Mouse (Mus musculus): ENCODE data around the gene March10. TPM values are rescaled to one million over a fixed set of nuclear protein-coding genes. Genes with fewer than 3 reads are reported as not detected.

Gene March10
- polyA plus RNA-seq, 1 experiment from 2014 or later = 0.18 TPM

DNA sequence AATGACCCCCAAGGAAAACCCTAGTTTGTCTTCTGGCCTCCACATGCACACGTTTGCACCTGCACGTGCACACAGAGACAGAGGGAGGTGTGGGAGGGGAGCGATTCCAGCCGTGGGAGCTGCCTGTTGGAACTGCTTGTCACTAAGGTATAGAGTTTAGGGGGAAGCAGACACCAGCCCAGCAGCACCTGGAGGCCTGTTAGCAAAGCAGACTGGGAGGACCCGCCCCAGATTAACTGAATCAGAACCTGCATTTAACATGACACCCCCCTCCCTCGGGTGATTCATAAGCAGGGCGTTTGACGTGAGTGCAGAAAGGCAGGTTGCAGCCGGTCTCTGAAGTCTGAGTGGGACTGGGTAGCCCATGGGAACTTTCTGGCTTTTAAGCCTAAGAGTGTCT lies 126.6 kb downstream of the March10 start:
- no peaks in the 10 kb centered on the region for H3K9me3 ChIP-seq (replicated peaks; ENCODE audit: control insufficient read depth, low read length)
- no peak for ATAC-seq (replicated peaks; ENCODE audit: extremely low read depth, insufficient read depth, low FRiP score)
- 64% methylated on average over 9 of the region's 9 CpGs for WGBS
- no peak overlapping the region for H3K9ac ChIP-seq (ENCODE audit: low read length)
- no peaks in the 10 kb centered on the region for H3K36me3 ChIP-seq (ENCODE audit: control insufficient read depth, insufficient read depth)
- H3K27ac ChIP-seq (ENCODE audit: low read length) = no peak overlapping the region
- no peak overlapping the region for H3K4me3 ChIP-seq (ENCODE audit: low read length)
- H3K4me1 ChIP-seq (ENCODE audit: control insufficient read depth, insufficient read depth, low read length) = peaks cover 25% of the 10 kb centered on the region
- no peaks in the 10 kb centered on the region for H3K27me3 ChIP-seq (ENCODE audit: control insufficient read depth, insufficient read depth, low read length)
- no peak overlapping the region for H3K4me2 ChIP-seq (ENCODE audit: low read depth, low read length)

DNA sequence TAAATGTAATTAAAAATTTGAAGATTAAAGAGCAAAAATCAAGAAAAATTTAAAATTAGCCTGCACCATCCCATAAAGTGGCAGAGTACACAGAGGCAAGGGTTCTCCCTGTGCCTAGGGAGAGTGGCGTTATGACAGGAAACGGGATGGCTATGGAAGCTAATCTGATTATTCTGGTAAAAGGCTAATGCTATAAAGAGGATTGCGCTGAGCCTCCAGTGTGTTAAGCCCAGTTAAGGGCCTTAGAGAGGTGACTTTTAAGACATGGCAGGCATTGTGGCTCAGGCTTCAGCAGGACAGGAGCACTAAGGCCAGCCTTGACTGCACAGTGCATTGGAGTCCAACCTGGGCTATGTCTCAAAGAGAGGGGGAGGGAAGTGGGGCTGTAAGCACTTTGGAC lies 129.4 kb downstream of the March10 start:
- H3K4me3 ChIP-seq (ENCODE audit: low read length) = no peak overlapping the region
- no peaks in the 10 kb centered on the region for H3K9me3 ChIP-seq (replicated peaks; ENCODE audit: control insufficient read depth, low read length)
- no peaks in the 10 kb centered on the region for H3K27me3 ChIP-seq (ENCODE audit: control insufficient read depth, insufficient read depth, low read length)
- H3K9ac ChIP-seq (ENCODE audit: low read length) = no peak overlapping the region
- no peaks in the 10 kb centered on the region for H3K36me3 ChIP-seq (ENCODE audit: control insufficient read depth, insufficient read depth)
- no peak for ATAC-seq (replicated peaks; ENCODE audit: extremely low read depth, insufficient read depth, low FRiP score)
- WGBS = 83% methylated on average over 3 of the region's 3 CpGs
- H3K27ac ChIP-seq (ENCODE audit: low read length) = no peak overlapping the region
- peaks cover 10% of the 10 kb centered on the region for H3K4me1 ChIP-seq (ENCODE audit: control insufficient read depth, insufficient read depth, low read length)
- H3K4me2 ChIP-seq (ENCODE audit: low read depth, low read length) = no peak overlapping the region

DNA sequence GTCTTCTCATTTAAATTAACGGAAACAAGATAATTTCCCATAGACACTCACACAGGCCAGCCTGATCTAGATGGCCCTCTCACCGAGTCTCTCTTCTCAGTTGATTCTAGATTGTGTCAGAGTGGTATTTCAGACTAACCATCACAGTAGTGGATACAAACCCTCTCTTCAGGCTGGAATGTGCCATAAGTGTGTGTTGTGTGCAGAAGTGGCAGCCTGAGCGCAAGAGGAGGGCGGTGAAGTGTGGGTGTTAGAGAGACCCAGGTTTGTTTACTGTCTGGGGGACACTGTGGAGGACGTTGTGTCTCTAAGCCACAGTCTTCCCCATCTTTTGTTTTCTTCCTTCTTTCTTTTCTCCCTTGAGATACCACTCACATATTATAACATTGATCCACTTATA lies 133.0 kb downstream of the March10 start:
- no peak overlapping the region for H3K4me2 ChIP-seq (ENCODE audit: low read depth, low read length)
- 60% methylated on average over 5 of the region's 5 CpGs for WGBS
- no peaks in the 10 kb centered on the region for H3K27me3 ChIP-seq (ENCODE audit: control insufficient read depth, insufficient read depth, low read length)
- H3K36me3 ChIP-seq (ENCODE audit: control insufficient read depth, insufficient read depth) = no peaks in the 10 kb centered on the region
- no peak overlapping the region for H3K9ac ChIP-seq (ENCODE audit: low read length)
- no peak for ATAC-seq (replicated peaks; ENCODE audit: extremely low read depth, insufficient read depth, low FRiP score)
- H3K4me1 ChIP-seq (ENCODE audit: control insufficient read depth, insufficient read depth, low read length) = no peaks in the 10 kb centered on the region
- no peak overlapping the region for H3K27ac ChIP-seq (ENCODE audit: low read length)
- H3K9me3 ChIP-seq (replicated peaks; ENCODE audit: control insufficient read depth, low read length) = no peaks in the 10 kb centered on the region
- no peak overlapping the region for H3K4me3 ChIP-seq (ENCODE audit: low read length)

DNA sequence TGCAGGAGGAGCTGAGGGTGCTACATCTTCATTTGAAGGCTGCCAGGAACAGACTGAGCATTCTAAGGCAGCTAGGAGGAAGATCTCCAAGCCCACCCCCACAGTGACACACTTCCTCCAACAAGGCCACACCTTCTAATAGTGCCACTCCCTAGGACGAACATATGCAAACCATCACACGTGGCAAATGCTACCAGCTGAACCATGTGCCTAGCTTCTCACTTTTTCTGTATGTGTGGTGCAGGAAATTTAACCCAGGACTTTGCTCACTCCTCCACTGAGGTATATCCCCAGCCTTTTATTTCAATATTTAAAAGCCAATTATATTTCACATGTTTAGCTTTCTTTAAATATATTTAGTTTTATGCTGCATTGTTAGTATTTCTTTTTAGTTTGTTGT lies 135.4 kb downstream of the March10 start:
- no peak for ATAC-seq (replicated peaks; ENCODE audit: extremely low read depth, insufficient read depth, low FRiP score)
- H3K9me3 ChIP-seq (replicated peaks; ENCODE audit: control insufficient read depth, low read length) = no peaks in the 10 kb centered on the region
- 71% methylated on average over 2 of the region's 2 CpGs for WGBS
- H3K36me3 ChIP-seq (ENCODE audit: control insufficient read depth, insufficient read depth) = no peaks in the 10 kb centered on the region
- H3K27ac ChIP-seq (ENCODE audit: low read length) = no peak overlapping the region
- no peak overlapping the region for H3K4me2 ChIP-seq (ENCODE audit: low read depth, low read length)
- H3K4me3 ChIP-seq (ENCODE audit: low read length) = no peak overlapping the region
- no peaks in the 10 kb centered on the region for H3K27me3 ChIP-seq (ENCODE audit: control insufficient read depth, insufficient read depth, low read length)
- H3K9ac ChIP-seq (ENCODE audit: low read length) = no peak overlapping the region
- H3K4me1 ChIP-seq (ENCODE audit: control insufficient read depth, insufficient read depth, low read length) = no peaks in the 10 kb centered on the region

DNA sequence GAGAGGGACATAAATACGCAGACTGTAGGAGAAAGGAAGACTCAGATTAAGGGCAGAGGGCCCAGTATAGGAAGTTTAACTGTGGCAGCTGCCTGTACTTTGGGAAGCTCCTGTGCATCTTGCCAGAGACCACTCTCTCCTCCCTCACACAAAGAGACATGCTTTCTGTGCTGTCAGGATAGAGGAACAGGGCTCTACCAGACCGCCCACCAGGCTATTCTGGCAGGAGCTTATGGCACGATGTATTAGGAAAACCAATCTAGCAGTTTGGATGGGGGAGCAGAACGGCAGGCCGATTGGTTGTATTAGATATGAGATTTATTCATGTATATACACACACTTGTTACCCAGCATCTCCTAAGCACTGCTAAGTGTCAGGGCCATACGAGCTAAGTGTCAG lies 138.8 kb downstream of the March10 start:
- ATAC-seq (replicated peaks; ENCODE audit: extremely low read depth, insufficient read depth, low FRiP score) = no peak
- H3K4me3 ChIP-seq (ENCODE audit: low read length) = no peak overlapping the region
- 93% methylated on average over 6 of the region's 6 CpGs for WGBS
- no peak overlapping the region for H3K4me2 ChIP-seq (ENCODE audit: low read depth, low read length)
- H3K9me3 ChIP-seq (replicated peaks; ENCODE audit: control insufficient read depth, low read length) = no peaks in the 10 kb centered on the region
- H3K27me3 ChIP-seq (ENCODE audit: control insufficient read depth, insufficient read depth, low read length) = no peaks in the 10 kb centered on the region
- H3K36me3 ChIP-seq (ENCODE audit: control insufficient read depth, insufficient read depth) = no peaks in the 10 kb centered on the region
- peaks cover 16% of the 10 kb centered on the region for H3K4me1 ChIP-seq (ENCODE audit: control insufficient read depth, insufficient read depth, low read length)
- no peak overlapping the region for H3K9ac ChIP-seq (ENCODE audit: low read length)
- H3K27ac ChIP-seq (ENCODE audit: low read length) = no peak overlapping the region

DNA sequence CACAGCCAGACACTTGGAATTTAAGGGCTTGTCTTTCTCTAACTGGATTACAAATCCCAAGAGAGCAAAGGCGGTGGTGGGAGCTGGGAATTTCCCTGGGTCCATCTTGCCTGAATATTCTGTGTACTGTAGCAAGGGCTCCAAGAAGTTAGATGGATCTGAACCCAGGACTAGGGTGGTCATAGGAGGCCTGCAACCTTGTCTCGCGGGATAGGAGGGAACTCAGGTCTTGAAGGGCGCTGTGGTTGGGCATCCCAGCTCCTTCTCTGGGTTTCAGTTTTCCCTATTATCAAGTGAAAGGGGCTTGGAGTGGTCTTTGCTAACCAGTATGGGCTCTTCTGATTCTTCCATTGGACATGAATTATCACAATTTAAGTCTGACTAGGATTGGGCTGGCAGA lies 140.4 kb downstream of the March10 start:
- no peaks in the 10 kb centered on the region for H3K27me3 ChIP-seq (ENCODE audit: control insufficient read depth, insufficient read depth, low read length)
- WGBS = 85% methylated on average over 4 of the region's 4 CpGs
- no peak overlapping the region for H3K4me2 ChIP-seq (ENCODE audit: low read depth, low read length)
- no peak overlapping the region for H3K9ac ChIP-seq (ENCODE audit: low read length)
- no peak overlapping the region for H3K4me3 ChIP-seq (ENCODE audit: low read length)
- peaks cover 30% of the 10 kb centered on the region for H3K4me1 ChIP-seq (ENCODE audit: control insufficient read depth, insufficient read depth, low read length)
- no peaks in the 10 kb centered on the region for H3K36me3 ChIP-seq (ENCODE audit: control insufficient read depth, insufficient read depth)
- H3K27ac ChIP-seq (ENCODE audit: low read length) = no peak overlapping the region
- H3K9me3 ChIP-seq (replicated peaks; ENCODE audit: control insufficient read depth, low read length) = no peaks in the 10 kb centered on the region
- no peak for ATAC-seq (replicated peaks; ENCODE audit: extremely low read depth, insufficient read depth, low FRiP score)

DNA sequence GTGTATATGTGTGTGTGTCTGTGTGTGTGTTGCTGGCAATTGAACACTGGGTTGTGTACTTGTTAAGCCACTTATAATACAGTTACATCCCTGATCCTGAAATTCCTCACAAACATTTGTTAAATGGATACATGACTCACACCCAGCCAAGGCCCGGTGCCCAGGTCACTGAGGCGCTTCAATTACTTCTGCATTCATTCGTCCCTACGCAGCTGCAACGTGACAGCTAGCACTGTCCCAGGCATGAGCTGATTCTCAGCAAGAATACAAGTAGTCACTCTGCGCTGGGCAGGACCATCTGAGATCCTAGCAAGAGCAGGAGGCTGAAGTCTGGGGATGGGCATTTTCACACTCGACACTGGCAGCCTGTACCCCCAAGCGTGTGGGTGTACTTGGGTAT lies 141.2 kb downstream of the March10 start:
- Histone ChIP-seq H3K27ac (ENCODE audit: low read length) (no peak overlapping the region), H3K4me2 (ENCODE audit: low read depth, low read length) (no peak overlapping the region), H3K9ac (ENCODE audit: low read length) (no peak overlapping the region), H3K9me3 (replicated peaks; ENCODE audit: control insufficient read depth, low read length) (no peaks in the 10 kb centered on the region), H3K4me3 (ENCODE audit: low read length) (no peak overlapping the region), H3K36me3 (ENCODE audit: control insufficient read depth, insufficient read depth) (no peaks in the 10 kb centered on the region), H3K4me1 (ENCODE audit: control insufficient read depth, insufficient read depth, low read length) (peaks cover 30% of the 10 kb centered on the region), H3K27me3 (ENCODE audit: control insufficient read depth, insufficient read depth, low read length) (no peaks in the 10 kb centered on the region)
- 80% methylated on average over 8 of the region's 8 CpGs for WGBS
- no peak for ATAC-seq (replicated peaks; ENCODE audit: extremely low read depth, insufficient read depth, low FRiP score)

DNA sequence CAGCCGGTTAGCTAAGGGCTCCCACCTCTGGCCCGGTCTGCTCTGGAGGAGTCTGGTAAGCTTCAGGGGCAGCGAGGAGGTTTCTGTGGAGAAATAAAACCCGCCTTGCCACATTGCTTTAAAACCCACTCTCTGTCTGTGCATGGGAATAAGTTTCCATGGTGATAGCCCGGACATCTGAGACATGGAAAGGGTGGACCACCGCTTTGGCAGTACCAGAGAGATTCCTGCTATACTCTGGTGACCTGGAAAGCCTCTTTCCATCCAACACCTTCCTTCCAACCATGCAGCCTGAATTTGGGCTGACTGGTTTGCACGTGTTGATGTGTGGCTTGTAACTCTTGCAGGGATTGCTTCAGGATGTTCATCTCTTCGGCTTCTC lies 142.9 kb downstream of the March10 start:
- no peak for ATAC-seq (replicated peaks; ENCODE audit: extremely low read depth, insufficient read depth, low FRiP score)
- Histone ChIP-seq H3K27me3 (ENCODE audit: control insufficient read depth, insufficient read depth, low read length) (no peaks in the 10 kb centered on the region), H3K4me2 (ENCODE audit: low read depth, low read length) (no peak overlapping the region), H3K27ac (ENCODE audit: low read length) (peak overlapping the region; percentile 66), H3K4me3 (ENCODE audit: low read length) (no peak overlapping the region), H3K36me3 (ENCODE audit: control insufficient read depth, insufficient read depth) (no peaks in the 10 kb centered on the region), H3K9me3 (replicated peaks; ENCODE audit: control insufficient read depth, low read length) (no peaks in the 10 kb centered on the region), H3K4me1 (ENCODE audit: control insufficient read depth, insufficient read depth, low read length) (peaks cover 32% of the 10 kb centered on the region), H3K9ac (ENCODE audit: low read length) (no peak overlapping the region)
- 35% methylated on average over 8 of the region's 8 CpGs for WGBS

DNA sequence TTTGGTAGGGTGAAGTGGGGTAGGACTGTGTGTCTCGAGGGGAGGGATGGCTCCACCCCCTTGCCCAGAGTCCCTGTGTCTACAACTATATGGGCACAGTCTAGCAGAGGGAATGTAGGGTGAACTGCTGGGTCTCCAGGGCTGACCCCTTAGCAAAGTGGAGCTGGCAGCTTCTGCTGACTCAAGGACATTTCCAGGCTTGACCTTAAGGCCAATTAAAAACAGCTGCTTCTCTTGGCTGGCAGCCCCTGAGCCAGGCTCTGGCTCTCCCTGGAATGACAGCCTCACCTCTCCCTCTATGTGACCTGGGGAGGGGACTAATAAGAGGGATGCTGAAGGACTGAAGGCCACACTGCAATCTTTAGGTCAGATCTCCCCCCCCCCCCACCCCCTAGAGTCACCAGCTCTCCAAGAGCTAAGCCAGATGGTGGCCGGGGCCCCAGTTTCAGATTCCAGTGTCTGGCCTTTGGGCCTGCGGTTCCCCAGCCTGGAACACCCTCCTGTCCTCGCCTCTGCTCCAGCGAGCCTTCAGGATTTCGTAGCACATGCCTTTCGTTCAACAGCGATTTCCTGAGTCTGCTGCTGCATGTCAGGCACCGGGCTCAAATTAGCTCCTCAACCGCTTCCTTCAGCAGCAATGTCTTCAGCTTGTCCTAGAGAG lies 143.4 kb downstream of the March10 start:
- H3K4me2 ChIP-seq (ENCODE audit: low read depth, low read length) = no peak overlapping the region

More for the DNA sequence above, 143.4 kb downstream of the March10 start:
- Histone ChIP-seq H3K27ac (ENCODE audit: low read length) (peak overlapping the region; percentile 66), H3K36me3 (ENCODE audit: control insufficient read depth, insufficient read depth) (no peaks in the 10 kb centered on the region), H3K9ac (ENCODE audit: low read length) (peak overlapping the region; percentile 33; the same call in 1 of the 2 replicates), H3K27me3 (ENCODE audit: control insufficient read depth, insufficient read depth, low read length) (no peaks in the 10 kb centered on the region), H3K4me1 (ENCODE audit: control insufficient read depth, insufficient read depth, low read length) (peaks cover 34% of the 10 kb centered on the region), H3K9me3 (replicated peaks; ENCODE audit: control insufficient read depth, low read length) (no peaks in the 10 kb centered on the region), H3K4me3 (ENCODE audit: low read length) (no peak overlapping the region)
- 10% methylated on average over 10 of the region's 10 CpGs for WGBS
- ATAC-seq (replicated peaks; ENCODE audit: extremely low read depth, insufficient read depth, low FRiP score) = no peak

Data from heart, embryonic 16.5 days (tissue).